Mouse (Mus musculus) adrenal gland, adult 2 months (tissue): ENCODE data around the gene Olfr1230. TPM values are rescaled to one million over a fixed set of nuclear protein-coding genes. Genes with fewer than 3 reads are reported as not detected.

Source experiments
- DNase-seq: peaks from one replicate; pipeline ENCODE4 v3.0.0; 2021
- long read RNA-seq: library from polyadenylated mRNA; stranded (forward); transcript quantifications from one replicate; pipeline ENCODE4 v2.0.0, GENCODE M21; 2021
- polyA plus RNA-seq: library from polyadenylated mRNA; depleted of rRNA; stranded (reverse); fragments of >200 nt; gene quantifications from 2 replicates; pipeline ENCODE4 v1.2.3, GENCODE M21; 2012; rRNA removed
- total RNA-seq, 2 experiments: library from RNA; stranded (reverse); gene quantifications; 2 replicates each; pipeline ENCODE4 v1.2.3; 2021

Olfr1230 gene
- total RNA-seq (not detected), polyA plus RNA-seq (not detected in 2 replicates)
- long read RNA-seq: 0 reads

- DNase-seq: no peak
These were observed at the start of gene Olfr1230 for GRCm38 (mm10) chr2:89297168-89297567. Gene Olfr1230, minus strand, starts transcription at chr2:89297268.

DNA sequence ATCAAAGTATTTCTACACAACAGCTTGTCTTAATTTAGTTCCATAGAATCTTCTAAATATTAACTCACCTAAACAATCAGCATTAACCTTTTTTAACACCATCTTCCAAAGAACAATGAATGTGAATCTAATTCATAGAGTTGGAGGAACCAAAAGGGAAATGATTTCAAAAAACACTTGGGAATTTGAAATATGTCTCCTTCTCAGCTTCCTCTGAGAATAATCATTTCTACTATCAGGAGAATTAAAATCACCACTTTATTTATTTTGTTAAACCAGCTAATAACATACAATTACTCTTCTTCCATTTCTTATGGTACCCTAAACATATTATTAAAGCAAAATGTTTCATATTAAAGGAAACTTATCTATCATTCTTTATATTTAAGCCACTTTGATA, 45.2 kb upstream of the Olfr1230 start, which contains the start of gene Olfr1233:
Gene Olfr1233 (minus strand): TSS at position 101 of the 400 bp plus-strand sequence.
- no peak for DNase-seq

DNA sequence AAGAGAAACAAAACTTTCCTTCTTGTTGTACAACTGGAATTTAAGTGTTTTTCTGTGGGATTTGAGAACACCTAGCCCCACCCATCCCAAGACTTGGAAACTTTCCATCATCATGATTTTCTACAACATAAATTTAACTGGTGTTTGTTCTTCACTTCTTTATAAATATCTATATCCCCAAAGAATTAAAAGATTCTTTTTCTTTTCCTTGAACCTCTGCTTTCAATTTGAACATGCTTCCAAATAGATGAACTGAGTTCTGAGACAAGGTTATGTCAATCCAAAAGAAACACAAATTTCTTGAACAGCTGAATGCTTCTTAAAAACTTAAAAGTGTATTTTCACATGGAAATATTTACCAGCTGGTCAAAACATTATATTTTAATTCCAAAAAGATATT, 32.5 kb upstream of the Olfr1230 start, which contains the start of gene Olfr1232:
Gene Olfr1232 (minus strand): TSS at position 101 of the 400 bp plus-strand sequence.
- no peak for DNase-seq

DNA sequence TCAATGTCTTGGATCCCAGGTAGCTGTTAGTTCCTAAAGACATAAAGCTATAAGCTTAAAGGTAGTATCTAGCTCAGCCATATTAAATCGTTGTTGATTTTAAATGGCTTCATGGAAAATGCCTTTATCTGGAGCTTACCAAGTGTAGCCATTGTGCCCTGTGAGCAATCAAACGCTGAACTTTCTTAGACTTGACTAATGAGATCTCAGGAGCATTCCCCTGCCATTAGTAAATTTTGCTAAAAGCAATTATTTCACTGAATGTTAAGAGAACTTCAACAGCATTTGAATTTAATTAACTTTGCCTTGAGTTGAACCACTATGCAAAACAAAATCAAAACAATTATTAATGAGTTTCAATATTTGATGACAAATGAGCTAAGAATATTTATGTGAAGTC, 9.9 kb upstream of the Olfr1230 start, which contains the start of gene Olfr1231:
Gene Olfr1231 (minus strand): TSS at position 101 of the 400 bp plus-strand sequence.
- DNase-seq: no peak

DNA sequence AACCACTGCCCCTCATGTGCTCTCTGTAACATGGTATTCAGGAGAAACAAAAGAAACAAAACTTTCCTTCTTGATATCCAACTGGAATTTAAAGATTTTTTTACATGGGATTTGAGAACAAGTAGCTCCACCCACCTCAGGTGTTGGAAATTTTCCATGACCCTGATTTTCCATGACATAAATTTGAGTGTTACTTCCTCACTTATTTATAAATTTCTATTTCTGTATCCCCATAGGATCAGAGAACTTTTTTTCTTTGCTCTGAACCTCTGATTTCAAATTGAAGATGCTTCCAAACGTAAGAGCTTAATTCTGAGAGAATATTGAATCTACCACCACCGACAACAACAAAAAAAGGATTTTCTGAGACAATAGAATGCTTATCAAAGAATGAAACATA, 9.2 kb downstream of the Olfr1230 start, which contains the start of gene Olfr1229:
Gene Olfr1229 (minus strand): TSS at position 101 of the 400 bp plus-strand sequence.
- no peak for DNase-seq

DNA sequence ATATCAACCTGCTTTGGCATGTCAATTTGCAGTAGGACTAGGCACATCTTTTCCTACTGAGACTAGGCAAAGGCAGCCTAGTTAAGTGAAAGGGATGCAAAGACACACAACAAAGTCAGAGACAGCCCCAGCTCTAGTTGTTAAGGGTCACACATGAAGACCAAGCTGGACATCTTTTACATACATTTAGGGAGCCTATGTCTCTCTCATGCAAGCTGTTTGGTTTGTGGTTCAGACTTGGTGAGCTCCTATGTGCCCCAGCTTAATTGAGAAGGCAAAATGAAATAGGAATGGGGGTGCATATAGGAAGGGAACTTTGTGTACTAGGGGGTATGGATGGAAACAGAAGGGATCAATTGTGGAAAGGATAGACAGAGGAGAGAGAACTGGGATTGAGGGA, 43.1 kb downstream of the Olfr1230 start, which contains the start of gene Olfr1228:
Gene Olfr1228 (minus strand): TSS at position 101 of the 400 bp plus-strand sequence.
- no peak for DNase-seq

Other genes with a start within 250 kb of the Olfr1230 start
- not detected for gene Olfr1218, start 236.1 kb downstream of the Olfr1230 start, total RNA-seq
- not detected in 2 replicates for gene Olfr1218, start 236.1 kb downstream of the Olfr1230 start, polyA plus RNA-seq
- gene Olfr1219, start 213.8 kb downstream of the Olfr1230 start, total RNA-seq: not detected
- gene Olfr1219, start 213.8 kb downstream of the Olfr1230 start, polyA plus RNA-seq: not detected in 2 replicates
- gene Olfr1220, start 190.4 kb downstream of the Olfr1230 start, total RNA-seq: not detected
- gene Olfr1220, start 190.4 kb downstream of the Olfr1230 start, polyA plus RNA-seq: not detected in 2 replicates
- gene Olfr1221, start 180.0 kb downstream of the Olfr1230 start, total RNA-seq: not detected
- not detected in 2 replicates for gene Olfr1221, start 180.0 kb downstream of the Olfr1230 start, polyA plus RNA-seq
- not detected for gene Olfr1222, start 164.2 kb downstream of the Olfr1230 start, total RNA-seq
- gene Olfr1222, start 164.2 kb downstream of the Olfr1230 start, polyA plus RNA-seq: not detected in 2 replicates
- not detected for gene Olfr1223, start 145.7 kb downstream of the Olfr1230 start, total RNA-seq
- gene Olfr1223, start 145.7 kb downstream of the Olfr1230 start, polyA plus RNA-seq: not detected in 2 replicates
- not detected for gene Olfr1224-ps1, start 133.2 kb downstream of the Olfr1230 start, total RNA-seq
- not detected in 2 replicates for gene Olfr1224-ps1, start 133.2 kb downstream of the Olfr1230 start, polyA plus RNA-seq
- not detected for gene Olfr1225, start 122.6 kb downstream of the Olfr1230 start, total RNA-seq
- not detected in 2 replicates for gene Olfr1225, start 122.6 kb downstream of the Olfr1230 start, polyA plus RNA-seq
- not detected for gene Olfr1226, start 97.2 kb downstream of the Olfr1230 start, total RNA-seq
- not detected in 2 replicates for gene Olfr1226, start 97.2 kb downstream of the Olfr1230 start, polyA plus RNA-seq
- not detected for gene Olfr1228, start 43.2 kb downstream of the Olfr1230 start, total RNA-seq
- not detected in 2 replicates for gene Olfr1228, start 43.2 kb downstream of the Olfr1230 start, polyA plus RNA-seq
- gene Olfr1229, start 9.3 kb downstream of the Olfr1230 start, total RNA-seq: not detected
- not detected in 2 replicates for gene Olfr1229, start 9.3 kb downstream of the Olfr1230 start, polyA plus RNA-seq
- not detected for gene Olfr1231, start 9.8 kb upstream of the Olfr1230 start, total RNA-seq
- gene Olfr1231, start 9.8 kb upstream of the Olfr1230 start, polyA plus RNA-seq: not detected in 2 replicates
- not detected for gene Olfr1232, start 32.4 kb upstream of the Olfr1230 start, total RNA-seq
- not detected in 2 replicates for gene Olfr1232, start 32.4 kb upstream of the Olfr1230 start, polyA plus RNA-seq
- gene Olfr1233, start 45.1 kb upstream of the Olfr1230 start, total RNA-seq: not detected
- not detected in 2 replicates for gene Olfr1233, start 45.1 kb upstream of the Olfr1230 start, polyA plus RNA-seq
- gene Olfr1234, start 67.6 kb upstream of the Olfr1230 start, total RNA-seq: not detected
- gene Olfr1234, start 67.6 kb upstream of the Olfr1230 start, polyA plus RNA-seq: not detected in 2 replicates
- not detected for gene Olfr1238, start 112.4 kb upstream of the Olfr1230 start, total RNA-seq
- gene Olfr1238, start 112.4 kb upstream of the Olfr1230 start, polyA plus RNA-seq: not detected in 2 replicates
- not detected for gene Olfr1239, start 123.1 kb upstream of the Olfr1230 start, total RNA-seq
- gene Olfr1239, start 123.1 kb upstream of the Olfr1230 start, polyA plus RNA-seq: not detected in 2 replicates
- gene Olfr1240, start 145.7 kb upstream of the Olfr1230 start, total RNA-seq: not detected
- not detected in 2 replicates for gene Olfr1240, start 145.7 kb upstream of the Olfr1230 start, polyA plus RNA-seq
- gene Olfr1241, start 189.9 kb upstream of the Olfr1230 start, total RNA-seq: not detected
- not detected in 2 replicates for gene Olfr1241, start 189.9 kb upstream of the Olfr1230 start, polyA plus RNA-seq
- not detected for gene Olfr1242, start 201.1 kb upstream of the Olfr1230 start, total RNA-seq
- gene Olfr1242, start 201.1 kb upstream of the Olfr1230 start, polyA plus RNA-seq: not detected in 2 replicates
- not detected for gene Olfr1243, start 234.2 kb upstream of the Olfr1230 start, total RNA-seq
- not detected in 2 replicates for gene Olfr1243, start 234.2 kb upstream of the Olfr1230 start, polyA plus RNA-seq